Mouse (Mus musculus) adrenal gland, adult 2 months (tissue): Measurements from ENCODE around the gene Wwox. TPM values are rescaled to one million over a fixed set of nuclear protein-coding genes. Genes with fewer than 3 reads are reported as not detected.
"Not testable (repeated sequence)": the region's sequence is repeated elsewhere in the genome, so short reads cannot be mapped to it uniquely, and the experiment has no call there.

Experiments used
- DNase-seq: peaks from one replicate; pipeline ENCODE4 v3.0.0; 2021
- polyA plus RNA-seq: library from polyadenylated mRNA; depleted of rRNA; stranded (reverse); fragments of >200 nt; gene quantifications from 2 replicates; pipeline ENCODE4 v1.2.3, GENCODE M21; 2012
- total RNA-seq, 2 experiments: library from RNA; stranded (reverse); gene quantifications; 2 replicates each; pipeline ENCODE4 v1.2.3; 2021

The Wwox gene
- total and polyA plus RNA-seq, 3 experiments, result 18.6 to 30.6 (median 24.5) TPM

GRCm38 (mm10) chr8:114806826-114807420 lies 367.5 kb downstream of the Wwox start:
- no peak for DNase-seq

DNA sequence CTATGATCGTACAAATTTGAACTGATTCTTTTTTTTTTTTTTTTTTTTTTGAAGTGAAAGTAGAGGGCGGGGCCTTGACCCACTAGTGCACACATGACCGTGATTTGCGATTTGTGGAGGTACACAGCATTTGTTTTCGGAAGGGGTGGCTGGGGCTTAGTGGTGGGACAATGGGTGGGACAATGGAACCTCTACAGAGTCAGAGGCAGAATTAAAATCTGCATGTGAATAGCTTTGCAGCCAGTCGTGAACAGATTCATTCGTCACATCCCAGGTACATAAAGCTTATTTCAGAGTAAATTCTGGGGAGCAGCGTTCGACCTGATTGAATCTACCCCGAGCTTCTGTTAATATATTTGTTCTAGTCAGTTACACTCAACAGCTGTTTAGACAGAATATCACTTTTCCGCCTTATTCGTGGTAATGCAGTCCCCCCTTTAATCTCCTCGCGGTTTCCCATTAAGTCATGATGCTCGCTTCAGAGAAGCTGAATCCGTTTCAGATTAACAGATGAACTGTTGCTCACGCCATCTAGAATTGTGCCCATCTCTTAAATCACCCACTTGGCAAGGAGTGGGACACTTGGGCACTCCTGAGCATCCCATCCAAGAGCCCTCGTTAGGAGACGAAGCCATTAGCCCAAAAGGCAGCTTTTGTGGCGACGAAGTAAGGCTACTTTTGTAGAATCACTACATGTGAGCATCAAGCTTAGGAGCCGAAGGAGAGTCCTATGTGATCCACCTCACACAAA lies 368.4 kb downstream of the Wwox start:
- no peak for DNase-seq

GRCm38 (mm10) chr8:114810470-114810869 lies 371.0 kb downstream of the Wwox start:
- DNase-seq, result no peak

DNA sequence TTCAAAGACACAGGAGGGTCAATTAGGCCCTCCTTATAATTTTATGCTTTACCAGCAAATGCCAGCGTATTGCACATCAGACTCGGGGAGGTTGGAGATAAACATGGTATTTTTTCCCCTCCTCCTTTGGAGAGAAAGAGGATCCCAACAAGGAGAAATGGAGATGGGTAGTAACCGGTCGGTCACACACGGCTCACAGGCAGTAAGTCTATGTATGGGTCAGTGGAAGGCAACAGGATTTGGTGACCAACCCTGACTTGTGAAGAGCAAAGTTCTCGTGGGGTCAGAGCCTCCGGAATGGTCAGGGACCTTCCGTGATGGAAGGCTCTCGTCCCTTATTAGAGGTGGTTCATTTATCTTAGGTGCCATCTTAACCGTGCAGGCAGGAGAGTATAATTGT lies 374.4 kb downstream of the Wwox start:
- DNase-seq, result no peak

GRCm38 (mm10) chr8:114814769-114815736 lies 375.6 kb downstream of the Wwox start:
- no peak for DNase-seq

DNA sequence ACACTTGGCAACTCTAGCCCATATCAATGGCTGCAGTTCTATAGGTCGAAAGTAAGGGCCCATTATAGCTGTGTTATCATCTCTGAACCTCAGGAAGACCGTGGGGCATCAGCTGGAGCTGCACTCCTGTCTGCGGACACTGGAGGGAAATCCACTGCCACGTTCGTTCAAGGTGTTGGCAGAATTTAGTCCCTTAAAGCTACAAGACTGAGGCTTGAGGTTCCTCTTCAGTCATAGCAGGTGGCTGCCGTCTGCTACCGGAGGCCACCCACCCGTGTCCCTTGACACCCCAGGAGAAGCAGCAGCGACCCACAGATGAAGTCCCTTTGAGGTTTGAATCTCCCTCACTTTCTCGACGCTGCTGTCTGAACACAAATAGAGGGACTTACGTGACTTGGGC lies 376.9 kb downstream of the Wwox start:
- no peak for DNase-seq

- no peak for DNase-seq
Measured at GRCm38 (mm10) chr8:114816949-114817348, 377.5 kb downstream of the Wwox start.

- peak; percentile 39 for DNase-seq
Measured at GRCm38 (mm10) chr8:114821543-114821942, 382.1 kb downstream of the Wwox start.

DNA sequence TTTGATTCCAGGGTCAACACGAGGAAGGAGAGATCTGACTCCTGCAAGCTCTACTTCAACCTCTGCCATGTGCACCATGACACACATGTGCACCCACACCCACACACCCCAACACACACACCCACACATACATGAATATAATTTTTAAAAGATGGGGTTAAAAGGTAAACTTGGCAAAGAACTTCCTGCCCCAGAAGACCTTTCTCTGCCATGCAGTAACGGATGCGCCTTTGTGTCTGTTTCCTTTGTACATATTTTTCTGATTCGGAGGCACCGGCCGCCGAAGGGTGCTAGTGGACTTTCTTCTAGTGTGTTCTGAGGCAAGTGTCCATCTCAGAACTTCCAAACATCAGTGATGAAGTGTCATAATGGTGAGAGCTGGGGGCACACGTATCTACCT lies 386.0 kb downstream of the Wwox start:
- DNase-seq, result no peak

DNA sequence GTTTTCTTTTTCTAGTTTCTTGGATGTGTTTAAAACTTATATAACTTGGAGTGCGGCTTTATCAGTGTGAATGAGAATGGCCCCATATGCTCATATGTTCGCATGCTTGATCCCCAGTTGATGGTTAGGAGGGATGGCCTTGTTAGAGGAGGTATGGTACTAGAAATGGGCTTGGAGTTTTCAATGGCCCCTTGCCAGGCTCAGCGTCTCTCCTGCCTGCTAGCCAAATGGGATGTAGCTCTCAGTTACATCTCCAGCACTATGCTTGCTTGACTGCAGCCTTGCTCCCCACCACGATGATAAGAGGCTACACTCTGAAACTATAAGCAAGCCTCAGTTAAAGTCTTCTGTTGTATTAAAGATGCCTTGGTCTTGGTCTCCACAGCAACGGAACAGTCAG lies 387.5 kb downstream of the Wwox start:
- no peak for DNase-seq

DNA sequence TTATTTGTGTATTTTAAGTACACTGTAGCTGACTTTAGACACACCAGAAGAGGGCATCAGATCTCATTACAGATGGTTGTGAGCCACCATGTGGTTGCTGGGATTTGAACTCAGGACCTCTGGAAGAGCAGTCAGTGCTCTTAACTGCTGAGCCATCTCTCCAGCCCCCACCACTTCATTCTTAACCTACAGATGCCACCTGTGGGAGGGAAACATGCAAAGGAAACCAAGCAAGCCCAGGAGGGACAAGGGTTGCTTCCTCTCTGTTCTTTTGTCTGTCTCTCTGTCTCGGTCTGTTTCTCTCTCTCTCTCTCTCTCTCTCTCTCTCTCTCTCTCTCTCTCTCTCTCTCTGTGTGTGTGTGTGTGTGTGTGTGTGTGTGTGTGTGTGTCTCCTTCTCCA lies 388.4 kb downstream of the Wwox start:
- not testable (repeated sequence) for DNase-seq

- DNase-seq, result peak; percentile 6
Measured at GRCm38 (mm10) chr8:114831595-114831994, 392.1 kb downstream of the Wwox start.

- DNase-seq, result peak; percentile 20
Measured at GRCm38 (mm10) chr8:114832251-114832774, 392.9 kb downstream of the Wwox start.

GRCm38 (mm10) chr8:114834730-114835129 lies 395.3 kb downstream of the Wwox start:
- DNase-seq, result no peak

GRCm38 (mm10) chr8:114839998-114840397 lies 400.5 kb downstream of the Wwox start:
- DNase-seq, result no peak

GRCm38 (mm10) chr8:114847666-114848065 lies 408.2 kb downstream of the Wwox start:
- peak; percentile 54 for DNase-seq

DNA sequence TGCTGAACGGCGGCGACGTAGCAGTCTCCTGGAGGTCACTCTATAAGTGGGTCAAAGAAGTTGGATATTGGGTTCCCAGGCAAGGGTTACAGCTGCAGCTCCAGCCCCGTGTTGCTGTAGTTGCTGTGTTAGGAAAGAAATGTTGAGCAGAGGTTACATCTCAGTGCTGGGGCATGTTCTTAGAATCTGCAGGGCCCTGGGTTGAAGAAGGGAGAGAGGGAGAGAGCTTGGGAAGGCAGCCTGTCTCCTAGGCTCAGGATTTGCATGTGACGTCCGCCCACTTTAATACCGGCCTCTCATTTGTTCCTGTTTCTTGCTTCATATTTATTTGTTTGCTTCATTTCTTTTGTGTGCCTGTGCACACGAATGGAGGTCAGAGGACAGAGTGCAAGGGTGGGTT lies 410.0 kb downstream of the Wwox start:
- DNase-seq, result no peak

- no peak for DNase-seq
Measured at GRCm38 (mm10) chr8:114850014-114850870, 410.8 kb downstream of the Wwox start.

GRCm38 (mm10) chr8:114853765-114854164 lies 414.3 kb downstream of the Wwox start:
- DNase-seq, result no peak

DNA sequence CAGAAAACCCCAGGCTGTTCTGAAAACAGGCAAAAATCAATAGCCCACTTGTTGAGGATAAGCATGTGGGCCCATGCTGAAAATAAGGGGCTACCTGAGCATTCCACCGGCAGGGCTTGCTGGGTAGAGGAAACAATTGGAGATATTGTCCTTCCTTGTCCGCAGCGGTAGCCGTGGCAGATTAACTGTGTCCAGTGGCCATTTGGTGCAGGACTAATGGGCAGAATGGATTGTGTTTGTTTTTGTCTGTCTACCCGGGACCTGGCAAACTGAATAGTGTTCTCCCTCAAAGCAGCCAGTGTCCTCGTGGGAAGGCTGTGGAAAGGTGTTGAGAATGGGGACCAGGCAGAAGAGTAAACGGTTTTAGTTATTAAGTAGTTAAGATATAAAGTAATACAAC lies 416.4 kb downstream of the Wwox start:
- no peak for DNase-seq

- no peak for DNase-seq
Measured at GRCm38 (mm10) chr8:114865911-114866310, 426.5 kb downstream of the Wwox start.
